Mouse (Mus musculus): Measurements from ENCODE around the gene Npas3. TPM values are rescaled to one million over a fixed set of nuclear protein-coding genes. Genes with fewer than 3 reads are reported as not detected.

Npas3 gene
- polyA plus RNA-seq, 1 experiment from 2014 or later, result 0.49 TPM

DNA sequence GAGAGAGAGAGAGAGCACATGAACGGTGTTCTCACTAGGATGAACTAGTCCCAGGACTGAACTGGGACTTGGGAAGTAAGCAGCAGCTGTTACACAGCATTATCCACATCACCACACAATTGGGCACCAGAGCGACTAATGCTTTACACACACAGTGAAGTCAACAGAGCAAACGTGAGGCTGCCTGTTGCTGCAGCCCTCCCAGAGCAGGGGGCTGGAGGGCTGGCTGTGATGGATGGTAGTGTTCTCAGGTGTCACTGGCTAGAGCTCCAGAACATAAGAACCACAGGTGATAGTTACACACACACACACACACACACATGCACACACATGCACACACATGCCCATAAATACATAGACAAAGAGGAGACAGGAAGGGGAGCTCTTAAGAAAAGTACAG lies 626.7 kb downstream of the Npas3 start:
- no peaks in the 10 kb centered on the region for H3K9me3 ChIP-seq (replicated peaks; ENCODE audit: control insufficient read depth, low read length)
- H3K27me3 ChIP-seq (ENCODE audit: control insufficient read depth, insufficient read depth, low read length), result no peaks in the 10 kb centered on the region
- no peaks in the 10 kb centered on the region for H3K36me3 ChIP-seq (ENCODE audit: control insufficient read depth, insufficient read depth)
- no peaks in the 10 kb centered on the region for H3K4me1 ChIP-seq (ENCODE audit: control insufficient read depth, insufficient read depth, low read length)
- H3K9ac ChIP-seq (ENCODE audit: low read length), result no peak overlapping the region
- no peak for ATAC-seq (replicated peaks; ENCODE audit: extremely low read depth, insufficient read depth, low FRiP score)
- H3K27ac ChIP-seq (ENCODE audit: low read length), result no peak overlapping the region
- no peak overlapping the region for H3K4me2 ChIP-seq (ENCODE audit: low read depth, low read length)
- H3K4me3 ChIP-seq (ENCODE audit: low read length), result no peak overlapping the region
- WGBS, result 66% methylated on average over 3 of the region's 3 CpGs

DNA sequence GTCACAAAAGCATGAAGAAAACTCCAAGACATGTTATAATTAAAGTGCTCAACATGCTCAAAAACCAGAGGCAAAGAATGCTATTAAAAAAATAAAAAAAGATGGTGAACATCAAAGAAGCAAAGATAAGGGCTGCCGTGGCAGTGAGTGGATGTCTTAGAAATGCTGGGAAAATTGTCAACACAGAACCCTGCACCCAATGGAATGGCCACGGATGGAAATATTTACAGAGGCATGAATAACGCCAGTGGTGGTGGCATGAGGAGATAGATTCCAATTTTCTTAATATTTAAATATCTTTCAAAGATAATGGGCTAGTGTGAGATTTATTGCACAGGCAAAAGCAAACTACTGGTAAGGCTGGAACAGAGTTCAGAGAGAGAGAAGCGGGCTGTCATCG lies 628.2 kb downstream of the Npas3 start:
- Histone ChIP-seq H3K36me3 (ENCODE audit: control insufficient read depth, insufficient read depth) (no peaks in the 10 kb centered on the region), H3K4me2 (ENCODE audit: low read depth, low read length) (no peak overlapping the region), H3K9ac (ENCODE audit: low read length) (no peak overlapping the region), H3K4me1 (ENCODE audit: control insufficient read depth, insufficient read depth, low read length) (no peaks in the 10 kb centered on the region), H3K9me3 (replicated peaks; ENCODE audit: control insufficient read depth, low read length) (no peaks in the 10 kb centered on the region), H3K27ac (ENCODE audit: low read length) (no peak overlapping the region), H3K27me3 (ENCODE audit: control insufficient read depth, insufficient read depth, low read length) (no peaks in the 10 kb centered on the region), H3K4me3 (ENCODE audit: low read length) (no peak overlapping the region)
- ATAC-seq (replicated peaks; ENCODE audit: extremely low read depth, insufficient read depth, low FRiP score), result no peak
- 64% methylated on average over 5 of the region's 5 CpGs for WGBS

DNA sequence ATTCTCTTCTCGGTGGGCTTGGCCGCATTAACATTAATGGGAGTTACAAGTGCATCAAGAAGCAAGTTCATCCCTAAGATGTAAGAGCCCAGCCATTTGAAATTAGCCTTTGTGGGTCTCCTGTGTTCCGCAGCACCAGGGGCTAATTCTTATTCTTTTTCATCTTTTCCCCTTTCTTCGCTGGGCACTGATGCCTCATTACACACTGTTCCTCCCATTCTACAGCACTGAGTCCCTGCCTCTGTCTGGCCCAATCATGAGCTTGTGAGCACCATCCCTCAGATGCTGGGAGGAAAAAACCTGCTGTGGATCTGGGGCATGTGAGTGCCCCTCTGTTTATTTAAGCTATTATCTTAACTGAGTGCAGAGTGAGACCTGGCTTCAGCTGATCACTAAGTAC lies 633.2 kb downstream of the Npas3 start:
- H3K4me2 ChIP-seq (ENCODE audit: low read depth, low read length), result no peak overlapping the region
- no peaks in the 10 kb centered on the region for H3K4me1 ChIP-seq (ENCODE audit: control insufficient read depth, insufficient read depth, low read length)
- H3K9ac ChIP-seq (ENCODE audit: low read length), result no peak overlapping the region
- no peak for ATAC-seq (replicated peaks; ENCODE audit: extremely low read depth, insufficient read depth, low FRiP score)
- no peak overlapping the region for H3K27ac ChIP-seq (ENCODE audit: low read length)
- 86% methylated on average over 4 of the region's 4 CpGs for WGBS
- no peaks in the 10 kb centered on the region for H3K9me3 ChIP-seq (replicated peaks; ENCODE audit: control insufficient read depth, low read length)
- H3K36me3 ChIP-seq (ENCODE audit: control insufficient read depth, insufficient read depth), result no peaks in the 10 kb centered on the region
- H3K4me3 ChIP-seq (ENCODE audit: low read length), result no peak overlapping the region
- H3K27me3 ChIP-seq (ENCODE audit: control insufficient read depth, insufficient read depth, low read length), result no peaks in the 10 kb centered on the region

DNA sequence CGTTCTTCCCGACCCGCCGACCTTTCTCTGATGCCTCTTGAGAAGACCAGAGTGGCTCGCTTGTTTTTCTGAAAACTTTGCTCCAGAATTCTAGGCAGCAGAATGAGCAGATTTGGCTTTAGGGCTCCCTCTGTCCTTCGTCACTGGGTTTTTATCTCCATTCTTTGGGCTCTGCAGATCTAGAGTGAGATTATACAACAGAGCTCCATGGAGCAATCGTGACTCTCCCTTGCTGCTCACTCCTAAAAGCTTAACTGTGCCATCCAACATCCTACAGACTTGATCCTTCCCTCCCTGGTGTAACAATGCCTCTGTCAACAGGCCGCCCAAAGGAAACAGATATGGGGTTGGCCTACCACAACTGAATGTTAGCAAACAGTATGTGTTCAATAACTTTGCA lies 634.4 kb downstream of the Npas3 start:
- H3K27ac ChIP-seq (ENCODE audit: low read length), result no peak overlapping the region
- no peak for ATAC-seq (replicated peaks; ENCODE audit: extremely low read depth, insufficient read depth, low FRiP score)
- H3K4me1 ChIP-seq (ENCODE audit: control insufficient read depth, insufficient read depth, low read length), result no peaks in the 10 kb centered on the region
- no peaks in the 10 kb centered on the region for H3K27me3 ChIP-seq (ENCODE audit: control insufficient read depth, insufficient read depth, low read length)
- H3K9me3 ChIP-seq (replicated peaks; ENCODE audit: control insufficient read depth, low read length), result no peaks in the 10 kb centered on the region
- H3K4me2 ChIP-seq (ENCODE audit: low read depth, low read length), result no peak overlapping the region
- no peaks in the 10 kb centered on the region for H3K36me3 ChIP-seq (ENCODE audit: control insufficient read depth, insufficient read depth)
- H3K9ac ChIP-seq (ENCODE audit: low read length), result no peak overlapping the region
- H3K4me3 ChIP-seq (ENCODE audit: low read length), result no peak overlapping the region
- 76% methylated on average over 8 of the region's 8 CpGs for WGBS

DNA sequence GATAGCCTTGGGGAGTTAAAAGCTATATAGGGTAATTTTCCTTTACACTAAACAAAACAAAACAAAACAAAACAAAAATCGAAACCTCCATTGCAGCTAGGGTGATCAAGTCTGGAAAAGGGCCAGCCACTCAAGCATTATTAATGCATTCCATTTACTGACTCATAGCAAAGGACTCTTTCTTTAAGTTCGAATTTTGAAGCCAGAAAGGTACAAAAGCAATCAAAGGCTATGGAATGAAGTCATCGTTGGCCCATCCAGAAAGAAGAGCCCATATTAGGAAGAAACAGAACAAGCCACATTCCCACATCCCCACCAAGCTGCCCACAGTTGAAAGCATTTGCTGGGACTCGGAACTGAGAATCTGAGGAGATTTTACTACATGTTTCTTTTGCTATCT lies 640.1 kb downstream of the Npas3 start:
- no peaks in the 10 kb centered on the region for H3K9me3 ChIP-seq (replicated peaks; ENCODE audit: control insufficient read depth, low read length)
- no peaks in the 10 kb centered on the region for H3K27me3 ChIP-seq (ENCODE audit: control insufficient read depth, insufficient read depth, low read length)
- no peak overlapping the region for H3K4me3 ChIP-seq (ENCODE audit: low read length)
- no peak overlapping the region for H3K9ac ChIP-seq (ENCODE audit: low read length)
- no peaks in the 10 kb centered on the region for H3K4me1 ChIP-seq (ENCODE audit: control insufficient read depth, insufficient read depth, low read length)
- no peak for ATAC-seq (replicated peaks; ENCODE audit: extremely low read depth, insufficient read depth, low FRiP score)
- H3K4me2 ChIP-seq (ENCODE audit: low read depth, low read length), result no peak overlapping the region
- 59% methylated on average over 4 of the region's 4 CpGs for WGBS
- no peaks in the 10 kb centered on the region for H3K36me3 ChIP-seq (ENCODE audit: control insufficient read depth, insufficient read depth)
- no peak overlapping the region for H3K27ac ChIP-seq (ENCODE audit: low read length)

DNA sequence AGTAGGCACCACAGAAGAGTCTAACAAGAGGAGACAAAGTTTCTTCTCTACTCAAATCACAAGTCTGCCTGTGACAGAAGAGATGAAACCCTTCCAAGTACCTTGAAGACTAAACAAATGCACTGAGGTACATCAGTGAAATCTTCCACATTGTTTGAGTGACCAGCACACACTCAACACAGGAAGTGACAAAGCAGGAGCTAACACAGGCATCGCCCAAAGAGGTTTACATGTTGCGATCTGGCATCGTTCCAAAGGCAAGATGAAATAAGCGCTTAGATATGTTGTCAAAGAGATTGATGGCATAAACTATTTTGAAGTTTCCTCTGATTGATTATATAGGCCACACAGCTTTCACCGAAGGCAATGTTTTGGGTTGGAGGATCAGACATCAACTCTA lies 647.4 kb downstream of the Npas3 start:
- H3K36me3 ChIP-seq (ENCODE audit: control insufficient read depth, insufficient read depth), result no peaks in the 10 kb centered on the region
- no peak overlapping the region for H3K9ac ChIP-seq (ENCODE audit: low read length)
- H3K4me1 ChIP-seq (ENCODE audit: control insufficient read depth, insufficient read depth, low read length), result no peaks in the 10 kb centered on the region
- WGBS, result 72% methylated on average over 5 of the region's 5 CpGs
- no peak for ATAC-seq (replicated peaks; ENCODE audit: extremely low read depth, insufficient read depth, low FRiP score)
- no peaks in the 10 kb centered on the region for H3K27me3 ChIP-seq (ENCODE audit: control insufficient read depth, insufficient read depth, low read length)
- no peak overlapping the region for H3K4me3 ChIP-seq (ENCODE audit: low read length)
- no peaks in the 10 kb centered on the region for H3K9me3 ChIP-seq (replicated peaks; ENCODE audit: control insufficient read depth, low read length)
- no peak overlapping the region for H3K27ac ChIP-seq (ENCODE audit: low read length)
- H3K4me2 ChIP-seq (ENCODE audit: low read depth, low read length), result no peak overlapping the region

DNA sequence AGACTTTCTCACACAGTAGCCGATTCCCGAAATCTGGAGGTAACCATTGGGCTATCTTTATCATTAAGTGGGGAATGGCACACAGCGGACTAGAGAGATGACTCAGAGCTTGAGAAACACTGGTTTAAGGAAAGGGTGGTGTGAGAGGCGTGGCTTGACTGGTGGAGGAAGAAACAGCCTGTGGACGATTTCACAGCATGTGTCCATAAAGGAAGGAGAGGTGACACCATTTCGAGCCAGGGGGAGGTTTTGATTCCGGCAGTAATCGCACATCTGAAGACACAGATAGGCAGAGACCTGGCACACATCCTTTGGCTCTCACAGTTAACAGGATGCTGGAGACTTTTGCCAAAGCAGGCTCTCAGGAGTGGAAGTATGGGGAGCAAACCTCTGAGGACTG lies 660.3 kb downstream of the Npas3 start:
- Histone ChIP-seq H3K9ac (ENCODE audit: low read length) (no peak overlapping the region), H3K4me2 (ENCODE audit: low read depth, low read length) (no peak overlapping the region), H3K27me3 (ENCODE audit: control insufficient read depth, insufficient read depth, low read length) (no peaks in the 10 kb centered on the region), H3K4me3 (ENCODE audit: low read length) (no peak overlapping the region), H3K4me1 (ENCODE audit: control insufficient read depth, insufficient read depth, low read length) (no peaks in the 10 kb centered on the region), H3K9me3 (replicated peaks; ENCODE audit: control insufficient read depth, low read length) (no peaks in the 10 kb centered on the region), H3K27ac (ENCODE audit: low read length) (no peak overlapping the region), H3K36me3 (ENCODE audit: control insufficient read depth, insufficient read depth) (no peaks in the 10 kb centered on the region)
- ATAC-seq (replicated peaks; ENCODE audit: extremely low read depth, insufficient read depth, low FRiP score), result no peak
- 62% methylated on average over 8 of the region's 8 CpGs for WGBS

GRCm38 (mm10) chr12:53910192-53910591 lies 661.7 kb downstream of the Npas3 start:
- Histone ChIP-seq H3K9ac (ENCODE audit: low read length) (no peak overlapping the region), H3K27me3 (ENCODE audit: control insufficient read depth, insufficient read depth, low read length) (no peaks in the 10 kb centered on the region), H3K4me3 (ENCODE audit: low read length) (no peak overlapping the region), H3K4me1 (ENCODE audit: control insufficient read depth, insufficient read depth, low read length) (no peaks in the 10 kb centered on the region), H3K4me2 (ENCODE audit: low read depth, low read length) (no peak overlapping the region), H3K27ac (ENCODE audit: low read length) (no peak overlapping the region), H3K36me3 (ENCODE audit: control insufficient read depth, insufficient read depth) (no peaks in the 10 kb centered on the region), H3K9me3 (replicated peaks; ENCODE audit: control insufficient read depth, low read length) (no peaks in the 10 kb centered on the region)
- no peak for ATAC-seq (replicated peaks; ENCODE audit: extremely low read depth, insufficient read depth, low FRiP score)
- 77% methylated on average over 2 of the region's 2 CpGs for WGBS

GRCm38 (mm10) chr12:53922153-53922552 lies 673.7 kb downstream of the Npas3 start:
- Histone ChIP-seq H3K36me3 (ENCODE audit: control insufficient read depth, insufficient read depth) (no peaks in the 10 kb centered on the region), H3K9me3 (replicated peaks; ENCODE audit: control insufficient read depth, low read length) (no peaks in the 10 kb centered on the region), H3K4me1 (ENCODE audit: control insufficient read depth, insufficient read depth, low read length) (peaks cover 8% of the 10 kb centered on the region), H3K4me3 (ENCODE audit: low read length) (no peak overlapping the region), H3K4me2 (ENCODE audit: low read depth, low read length) (no peak overlapping the region), H3K27ac (ENCODE audit: low read length) (no peak overlapping the region), H3K9ac (ENCODE audit: low read length) (no peak overlapping the region), H3K27me3 (ENCODE audit: control insufficient read depth, insufficient read depth, low read length) (no peaks in the 10 kb centered on the region)
- 91% methylated on average over 7 of the region's 7 CpGs for WGBS
- ATAC-seq (replicated peaks; ENCODE audit: extremely low read depth, insufficient read depth, low FRiP score), result no peak

- Histone ChIP-seq H3K27me3 (ENCODE audit: control insufficient read depth, insufficient read depth, low read length) (no peaks in the 10 kb centered on the region), H3K4me1 (ENCODE audit: control insufficient read depth, insufficient read depth, low read length) (no peaks in the 10 kb centered on the region), H3K27ac (ENCODE audit: low read length) (no peak overlapping the region), H3K9ac (ENCODE audit: low read length) (no peak overlapping the region), H3K36me3 (ENCODE audit: control insufficient read depth, insufficient read depth) (no peaks in the 10 kb centered on the region), H3K9me3 (replicated peaks; ENCODE audit: control insufficient read depth, low read length) (no peaks in the 10 kb centered on the region), H3K4me3 (ENCODE audit: low read length) (no peak overlapping the region), H3K4me2 (ENCODE audit: low read depth, low read length) (no peak overlapping the region)
- 79% methylated on average over 2 of the region's 2 CpGs for WGBS
- ATAC-seq (replicated peaks; ENCODE audit: extremely low read depth, insufficient read depth, low FRiP score), result no peak
Measured at GRCm38 (mm10) chr12:53948826-53949225, 700.3 kb downstream of the Npas3 start.
